Mouse (Mus musculus) CD4-positive, CD25-positive, alpha-beta regulatory T cell, adult 4 months (primary cell): Measurements from ENCODE around the gene Tex33. TPM values are rescaled to one million over a fixed set of nuclear protein-coding genes. Genes with fewer than 3 reads are reported as not detected.

Experiments
- ATAC-seq: one replicate; pipeline ENCODE4 v1.8.0; 2017
- polyA plus RNA-seq, 2 experiments: library from polyadenylated mRNA; unstranded; fragments of 100-300 nt; shearing (Covaris generic); gene quantifications; one replicate each; pipeline ENCODE4 v1.2.1; 2017

The Tex33 gene
- polyA plus RNA-seq = not detected

DNA sequence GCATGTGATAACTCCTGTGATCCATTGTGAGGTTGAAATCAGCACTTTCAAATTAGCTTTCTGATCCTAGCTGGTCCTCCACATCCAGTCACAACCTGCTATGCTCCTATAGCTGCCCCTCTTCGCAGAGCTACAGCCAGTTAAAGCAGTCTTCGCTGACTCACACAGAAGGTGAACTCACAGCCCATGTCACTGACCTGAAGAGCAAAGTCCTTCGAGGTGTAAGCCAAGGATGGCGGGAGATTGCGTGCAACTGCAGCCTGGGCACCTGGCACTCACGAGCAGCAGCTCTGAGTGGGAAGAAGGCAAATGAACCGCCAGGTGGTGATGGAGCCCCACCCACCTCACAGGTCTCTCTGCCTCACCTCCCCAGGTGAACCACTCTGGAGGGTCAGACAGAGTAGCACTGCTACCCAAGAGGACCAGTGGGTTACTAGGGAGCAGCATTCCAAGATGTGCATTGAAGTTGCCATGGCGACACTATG, at the start of gene Tex33:
TSS of gene Tex33 (minus strand) at position 435 of the 485 bp plus-strand sequence.
- no peak for ATAC-seq

DNA sequence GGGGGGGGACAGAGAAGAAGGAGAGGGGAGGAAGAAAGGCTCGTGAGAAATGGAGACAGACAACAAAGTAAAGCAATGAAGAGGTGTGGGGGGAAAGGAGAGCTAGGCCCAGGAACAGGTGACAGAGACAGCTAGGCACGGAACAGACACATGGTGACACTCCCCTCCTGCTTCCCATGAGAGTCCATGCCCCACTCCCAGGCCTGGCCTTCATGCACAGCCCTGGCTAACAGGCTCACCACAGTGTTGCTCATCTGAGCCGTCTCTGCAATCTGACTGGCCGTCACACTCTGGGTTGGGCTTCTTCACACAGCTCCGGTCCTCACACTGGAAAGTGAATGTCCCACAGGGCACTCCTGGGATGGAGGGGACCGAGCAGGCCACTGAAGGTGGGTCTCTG, 48.1 kb upstream of the Tex33 start:
- no peak for ATAC-seq

DNA sequence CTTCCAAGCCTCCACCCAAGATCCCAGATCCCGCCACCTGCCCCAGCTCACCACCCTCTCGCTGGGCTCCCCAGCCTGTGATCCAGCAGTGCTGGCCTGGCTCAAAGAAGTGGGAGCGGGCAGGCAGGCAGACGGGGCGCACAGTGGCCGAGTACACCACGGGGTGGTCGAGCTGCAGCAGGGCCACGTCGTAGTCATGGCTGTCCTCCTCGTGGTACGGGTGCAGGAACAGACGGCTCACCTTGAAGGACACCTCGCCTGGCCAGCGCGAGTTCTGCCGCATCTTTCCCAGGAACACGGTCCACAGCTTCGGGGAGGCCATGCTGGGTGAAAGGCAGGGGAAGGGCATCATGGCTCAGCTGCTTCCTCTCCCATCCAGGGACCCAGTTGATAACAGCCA, 46.5 kb upstream of the Tex33 start:
- no peak for ATAC-seq

DNA sequence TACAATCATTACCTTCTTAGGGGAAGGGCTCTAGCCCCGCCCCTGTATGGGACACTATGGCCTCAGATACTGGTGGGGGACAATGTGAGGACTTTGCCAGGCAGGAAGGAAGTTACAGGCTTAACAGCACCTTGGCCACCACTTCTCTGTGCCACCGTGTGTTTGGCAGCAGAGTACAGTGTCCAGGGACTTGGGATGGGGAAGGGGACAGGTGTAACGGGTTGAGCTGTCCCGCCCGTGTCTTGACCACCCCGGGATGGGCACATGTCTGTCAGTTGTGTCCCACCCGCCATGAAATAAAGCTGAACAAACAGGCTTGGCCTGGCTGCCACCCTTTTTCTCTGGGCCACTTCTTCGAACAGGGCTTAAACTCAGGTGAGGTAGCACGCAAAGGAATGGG, 43.3 kb upstream of the Tex33 start:
- no peak for ATAC-seq

DNA sequence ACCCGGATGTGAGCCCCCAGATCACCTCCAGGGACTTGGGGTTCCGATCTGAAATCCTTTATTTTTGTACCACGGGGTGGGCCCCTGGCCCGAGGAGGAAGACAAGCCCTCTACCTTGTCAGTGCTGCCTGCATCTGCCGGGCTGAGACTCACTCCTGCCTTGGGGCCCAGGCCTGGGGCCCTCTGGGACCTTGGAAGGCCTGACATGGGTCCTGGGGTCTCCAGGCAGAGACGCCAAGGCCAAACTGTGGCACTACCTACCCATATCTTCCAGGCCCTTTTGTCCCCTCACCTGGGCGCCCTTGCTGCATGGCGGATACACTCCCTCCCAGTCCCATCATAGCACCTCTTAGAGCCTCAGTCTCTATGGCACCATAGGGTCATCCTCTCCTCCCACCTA, 42.8 kb upstream of the Tex33 start:
- no peak for ATAC-seq

DNA sequence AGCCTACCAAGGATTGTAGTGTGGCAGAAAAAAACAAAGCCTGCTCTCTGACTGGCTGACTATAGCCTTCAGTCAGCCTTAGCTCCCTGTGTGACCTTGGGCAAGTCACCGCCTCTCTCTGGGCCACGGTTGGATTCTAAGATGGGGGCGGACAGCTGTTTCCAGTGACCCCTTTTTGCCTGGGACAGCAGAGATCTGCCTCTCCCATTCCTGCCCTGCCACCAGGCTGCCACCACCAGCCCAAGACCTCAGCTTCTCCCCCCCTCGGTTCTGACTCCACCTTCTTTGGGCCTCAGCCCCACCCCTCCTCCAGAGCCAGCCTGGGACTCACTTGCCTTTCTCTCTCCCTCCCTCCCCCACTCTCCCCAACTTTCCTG, 42.3 kb upstream of the Tex33 start:
- ATAC-seq = no peak

DNA sequence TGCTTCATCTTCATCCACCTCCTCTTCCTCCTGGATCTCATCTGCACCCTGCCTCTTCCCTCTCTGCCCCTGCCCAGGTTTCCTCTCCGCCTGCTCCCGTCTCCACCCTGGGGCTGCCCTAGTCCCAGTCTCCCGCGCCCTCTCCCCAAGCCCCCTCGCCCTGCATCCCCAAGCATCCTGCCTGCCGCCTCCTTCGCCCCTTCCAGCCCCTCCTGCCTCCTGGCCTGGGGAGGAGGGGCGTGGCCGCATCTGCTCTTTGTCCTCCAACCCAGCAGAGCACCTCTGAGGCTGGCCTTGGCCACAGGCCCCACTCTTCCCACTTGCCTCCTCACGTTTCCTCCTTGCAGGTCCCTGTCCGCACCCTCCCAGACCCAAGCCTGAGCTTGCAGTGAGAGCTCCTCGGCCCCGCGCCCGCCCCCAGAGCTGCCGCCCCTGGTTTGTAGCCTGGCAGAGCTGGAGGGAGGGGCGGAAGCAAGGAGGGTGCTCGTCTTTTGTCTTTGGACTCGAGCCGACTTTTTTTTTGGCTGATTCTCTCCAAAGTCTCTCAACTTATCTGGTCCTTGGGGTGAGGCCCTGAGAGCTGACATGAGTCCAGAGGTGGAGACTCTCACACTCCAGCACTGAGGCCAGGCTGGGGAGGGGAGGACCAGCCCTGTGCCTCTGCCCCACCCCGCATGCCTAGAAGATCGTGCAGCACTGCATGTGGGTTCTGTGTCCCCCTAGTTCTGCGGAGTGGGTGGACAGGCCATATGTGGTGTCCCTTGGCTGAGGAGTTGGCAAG, 41.7 kb upstream of the Tex33 start:
- no peak for ATAC-seq

DNA sequence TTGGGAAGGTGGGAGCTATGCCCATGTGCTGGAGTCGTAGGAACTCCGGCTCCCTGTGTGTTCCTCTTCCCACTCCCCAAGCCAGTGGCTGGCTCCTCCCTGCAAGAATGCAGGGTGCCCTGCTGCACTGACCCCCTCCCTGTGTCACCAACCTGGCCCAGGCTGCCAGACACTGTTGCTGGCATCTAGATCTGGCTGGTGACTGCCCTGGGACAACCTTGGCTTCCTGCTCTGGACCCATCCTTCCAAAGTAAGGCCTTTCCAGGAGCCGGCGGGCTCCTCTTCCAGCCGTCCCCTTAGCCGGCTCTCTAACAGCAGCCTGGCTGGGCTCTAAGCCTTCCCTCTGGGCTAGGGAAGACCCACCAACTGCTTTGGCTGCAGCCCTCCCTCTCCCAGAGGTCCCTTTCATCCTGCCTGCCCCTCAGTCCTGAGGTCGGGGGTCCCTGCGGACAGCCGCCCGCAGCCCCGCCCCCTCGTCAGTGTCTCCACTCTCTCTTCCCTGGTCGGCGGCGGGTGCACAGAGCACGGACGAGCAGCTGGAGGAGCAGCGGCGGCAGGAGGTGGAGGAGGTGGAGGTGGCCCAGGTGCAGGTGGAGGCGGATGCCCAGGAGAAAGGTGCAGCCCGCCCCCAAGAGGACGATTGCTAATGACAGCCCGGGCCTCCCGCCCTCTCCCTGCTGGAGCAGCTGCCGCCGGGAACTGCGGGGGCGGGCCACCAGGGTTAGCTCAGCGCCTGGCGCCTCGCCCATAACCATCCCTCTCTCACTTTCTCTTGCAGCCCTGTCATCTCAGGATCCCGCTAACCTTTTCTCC, 40.9 kb upstream of the Tex33 start:
- no peak for ATAC-seq

DNA sequence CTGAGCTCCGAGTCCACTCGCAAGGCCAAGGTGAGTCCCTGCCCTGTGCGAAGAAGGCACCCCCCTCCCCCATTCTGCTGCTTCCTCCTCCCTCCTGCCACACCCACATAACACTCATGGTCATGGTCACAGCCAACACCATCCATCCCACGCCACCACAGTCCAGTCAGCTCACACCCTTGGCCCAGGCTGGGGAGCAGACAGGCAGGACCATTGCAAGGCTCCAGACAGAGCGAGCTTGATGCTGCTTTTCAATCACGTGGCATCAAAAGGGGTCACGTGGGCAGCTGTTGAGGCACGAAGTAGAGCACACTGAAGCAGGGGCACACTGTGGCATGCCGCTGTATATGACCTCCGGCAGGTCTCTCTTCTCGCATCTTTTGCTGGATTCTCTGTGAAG, 40.0 kb upstream of the Tex33 start:
- ATAC-seq = no peak

DNA sequence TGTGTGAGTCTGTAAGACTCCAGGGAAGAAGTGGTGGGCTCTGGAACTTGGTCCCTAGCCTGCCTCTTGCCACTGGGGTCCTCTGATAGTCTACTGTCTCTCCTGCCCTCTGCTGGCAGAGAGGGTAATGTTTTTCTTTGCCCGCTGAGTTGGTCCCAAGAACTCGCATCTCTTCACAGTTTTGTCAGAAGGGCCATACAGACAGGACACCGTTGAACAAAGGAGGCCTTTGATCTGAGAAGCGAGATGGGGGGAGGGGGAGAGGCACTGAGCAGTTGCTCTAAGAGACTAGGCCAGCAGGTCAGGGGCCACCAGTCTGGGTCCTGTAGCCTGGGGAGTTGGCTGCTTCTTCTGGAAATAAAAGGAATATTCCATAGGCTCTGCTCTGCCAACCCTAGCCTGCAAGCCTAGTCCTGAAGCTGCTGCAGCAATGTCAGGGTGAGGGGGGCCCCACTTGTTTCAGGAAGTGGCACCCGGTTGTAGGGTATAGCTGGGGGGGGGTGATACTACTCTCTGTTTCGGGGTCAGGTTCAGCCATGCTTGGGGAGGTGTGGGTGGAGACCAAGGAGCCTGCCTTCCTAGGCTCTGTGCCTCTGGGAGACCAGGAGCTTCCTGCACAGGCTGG, 39.3 kb upstream of the Tex33 start:
- no peak for ATAC-seq

DNA sequence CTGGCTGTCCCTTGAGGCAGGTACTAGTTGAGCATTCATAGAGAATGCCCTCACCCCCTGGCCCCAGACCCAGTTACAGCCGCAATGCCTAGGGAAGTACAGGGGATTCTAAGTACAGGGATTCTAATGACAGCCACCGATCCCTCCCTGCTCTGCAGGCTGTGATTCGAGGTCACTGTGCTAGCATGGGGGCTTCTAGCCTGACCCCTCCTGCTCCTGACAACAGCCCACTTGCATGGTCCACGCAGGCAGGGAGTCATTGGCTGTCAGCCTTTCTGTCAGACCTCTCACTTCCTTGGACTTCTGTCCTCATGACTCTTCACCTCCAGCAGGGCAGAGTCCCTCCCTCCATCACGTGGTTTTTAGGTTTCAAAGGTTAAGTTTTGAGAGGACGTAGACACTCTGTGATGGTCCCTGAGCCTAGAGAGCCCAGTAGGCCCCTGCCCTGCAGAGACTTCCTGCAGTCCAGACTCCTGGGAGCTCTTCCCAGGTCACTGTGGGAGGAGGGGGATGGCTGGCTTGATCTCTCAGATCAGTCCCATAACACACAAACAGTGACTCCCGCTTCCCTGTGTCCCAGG, 35.9 kb upstream of the Tex33 start:
- ATAC-seq = no peak

DNA sequence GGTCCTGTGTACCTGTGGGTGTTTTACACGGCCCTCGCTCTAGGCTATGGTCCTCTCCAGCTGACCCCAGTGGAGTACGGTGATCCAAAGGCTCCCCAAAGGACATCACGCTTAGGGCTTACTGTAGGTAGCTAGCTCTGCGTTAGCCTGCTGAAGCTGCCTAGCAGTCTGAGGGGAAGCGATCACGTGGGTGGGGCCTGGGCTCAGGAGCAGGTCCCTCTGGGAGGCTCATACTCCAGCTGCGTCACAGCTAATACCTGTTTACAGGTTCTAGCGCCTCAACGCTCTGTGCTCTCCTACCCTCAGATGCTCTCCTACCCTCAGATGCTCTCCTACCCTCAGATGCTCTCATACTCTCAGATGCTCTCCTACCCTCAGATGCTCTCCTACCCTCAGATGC, 35.2 kb upstream of the Tex33 start:
- no peak for ATAC-seq

DNA sequence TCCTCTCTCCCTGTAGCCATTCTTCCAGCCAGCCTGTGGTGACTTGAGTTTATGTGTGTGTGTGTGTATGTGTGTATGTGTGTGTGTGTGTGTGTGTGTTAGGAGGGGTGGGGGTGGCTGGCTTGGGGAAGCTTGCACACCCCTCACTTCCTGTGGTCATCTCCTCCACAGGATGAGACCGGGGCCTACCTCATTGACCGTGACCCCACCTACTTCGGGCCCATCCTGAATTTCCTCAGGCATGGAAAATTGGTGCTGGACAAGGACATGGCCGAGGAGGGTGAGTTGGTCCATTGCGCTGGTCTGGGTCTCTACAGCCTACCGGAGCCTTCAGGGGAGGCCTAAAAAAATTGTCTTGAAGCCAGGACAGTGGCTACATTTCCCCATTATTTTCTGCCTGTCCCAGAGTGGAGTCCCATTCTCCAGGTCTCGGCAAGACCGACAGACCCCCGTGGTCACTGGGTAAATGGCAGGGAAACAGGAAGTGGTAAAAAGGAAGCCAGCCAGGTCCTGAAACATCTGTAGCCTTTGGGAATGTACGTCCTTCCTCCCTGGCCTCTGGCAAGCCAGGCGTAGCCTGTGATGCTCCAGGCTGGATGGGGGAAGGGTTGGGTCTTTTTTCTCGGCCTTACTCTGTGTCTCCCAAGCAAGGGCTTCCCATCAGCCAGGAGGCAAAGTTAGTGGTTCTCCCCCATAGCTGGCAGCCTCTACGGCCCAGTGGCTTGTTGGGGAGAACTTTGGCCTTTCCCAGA, 34.3 kb upstream of the Tex33 start:
- no peak for ATAC-seq

DNA sequence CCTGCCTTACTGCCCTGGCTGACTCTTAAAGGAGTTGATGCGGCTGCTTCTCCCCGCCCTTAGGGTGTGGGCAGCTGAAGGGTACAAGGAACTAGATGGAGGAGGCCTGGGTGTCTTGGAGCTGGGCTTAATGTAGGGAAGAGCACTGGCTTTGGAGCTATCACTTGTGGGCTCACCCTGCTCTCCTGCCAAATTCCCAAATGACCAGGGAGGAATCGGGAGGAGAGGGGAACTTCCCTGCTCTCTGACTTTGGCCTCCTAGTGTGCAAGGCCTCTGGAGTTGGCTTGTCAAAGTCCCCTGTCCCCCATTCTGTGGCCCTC, 33.4 kb upstream of the Tex33 start:
- ATAC-seq = no peak

DNA sequence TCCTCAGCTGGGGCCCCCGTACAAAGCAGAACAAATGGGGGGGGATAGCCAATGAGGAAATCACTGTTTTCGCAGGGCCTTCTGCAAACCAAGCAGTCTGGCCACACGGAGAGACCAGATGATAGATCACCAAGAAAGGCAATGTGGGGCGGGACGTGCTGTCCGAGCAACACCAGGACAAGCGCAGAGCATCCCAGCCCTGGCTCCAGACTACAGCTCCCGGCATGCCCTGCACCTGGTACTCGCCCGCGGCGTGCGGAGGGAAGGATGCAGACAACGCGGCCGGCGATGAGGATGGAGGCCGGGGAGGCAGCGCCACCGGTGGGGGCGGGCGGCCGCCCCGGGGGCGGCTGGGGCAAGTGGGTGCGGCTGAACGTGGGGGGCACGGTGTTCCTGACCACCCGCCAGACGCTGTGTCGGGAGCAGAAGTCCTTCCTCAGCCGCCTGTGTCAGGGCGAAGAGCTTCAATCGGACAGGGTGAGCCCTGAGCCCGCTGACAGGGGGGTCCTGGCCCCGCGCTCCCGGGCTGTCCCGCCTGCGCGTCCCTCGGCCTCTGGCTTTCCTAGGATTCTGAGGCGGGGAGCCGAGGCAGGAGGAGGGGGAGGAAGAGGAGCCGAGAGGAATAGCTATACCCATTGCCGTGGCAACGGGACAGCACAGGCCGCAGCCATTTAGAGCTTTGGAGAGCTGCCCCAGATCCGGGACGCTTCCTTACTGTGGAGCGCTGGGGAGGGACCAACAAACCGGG, 32.9 kb upstream of the Tex33 start, which contains the start of gene Kctd17:
TSS of gene Kctd17 (plus strand) at position 174 of the 748 bp plus-strand sequence.
- ATAC-seq = peak; percentile 69

DNA sequence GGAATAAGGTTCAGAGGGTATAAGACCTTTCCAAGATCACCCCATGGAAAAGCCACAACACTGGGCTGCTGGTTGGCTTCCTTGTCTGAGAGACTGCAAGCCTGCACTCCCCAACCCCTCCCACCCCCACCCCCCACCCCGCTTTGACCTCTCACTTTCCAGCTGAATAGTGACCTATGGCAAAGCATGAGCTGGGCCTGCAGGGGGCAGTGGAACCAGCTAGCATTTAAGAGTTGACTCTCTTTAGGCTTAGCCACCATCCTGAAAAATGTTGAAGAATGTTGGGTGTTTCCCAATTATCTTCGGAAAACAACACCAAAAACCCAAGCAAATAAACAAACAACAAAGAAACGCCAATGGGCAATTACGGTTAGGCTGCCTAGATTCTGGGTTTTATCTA, 29.5 kb upstream of the Tex33 start:
- no peak for ATAC-seq

DNA sequence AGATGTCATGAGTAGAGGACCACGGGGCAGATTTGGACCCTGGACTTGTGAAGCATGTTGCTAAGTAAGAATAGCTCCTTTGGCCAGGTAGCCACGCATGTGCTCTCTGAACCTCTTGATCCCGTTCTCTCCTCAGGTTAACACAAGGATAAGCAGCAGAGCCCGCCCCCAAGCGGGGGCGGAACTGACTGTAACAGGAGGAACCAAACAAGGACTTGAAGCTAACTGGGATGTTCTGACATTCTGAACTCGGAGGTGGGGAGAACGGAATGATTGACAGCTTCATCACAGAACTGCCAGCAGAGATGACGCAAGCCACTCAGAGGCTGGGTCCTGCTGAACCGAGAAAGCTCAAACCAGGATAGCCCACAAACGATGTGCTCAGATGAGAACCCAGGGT, 28.8 kb upstream of the Tex33 start:
- ATAC-seq = no peak

DNA sequence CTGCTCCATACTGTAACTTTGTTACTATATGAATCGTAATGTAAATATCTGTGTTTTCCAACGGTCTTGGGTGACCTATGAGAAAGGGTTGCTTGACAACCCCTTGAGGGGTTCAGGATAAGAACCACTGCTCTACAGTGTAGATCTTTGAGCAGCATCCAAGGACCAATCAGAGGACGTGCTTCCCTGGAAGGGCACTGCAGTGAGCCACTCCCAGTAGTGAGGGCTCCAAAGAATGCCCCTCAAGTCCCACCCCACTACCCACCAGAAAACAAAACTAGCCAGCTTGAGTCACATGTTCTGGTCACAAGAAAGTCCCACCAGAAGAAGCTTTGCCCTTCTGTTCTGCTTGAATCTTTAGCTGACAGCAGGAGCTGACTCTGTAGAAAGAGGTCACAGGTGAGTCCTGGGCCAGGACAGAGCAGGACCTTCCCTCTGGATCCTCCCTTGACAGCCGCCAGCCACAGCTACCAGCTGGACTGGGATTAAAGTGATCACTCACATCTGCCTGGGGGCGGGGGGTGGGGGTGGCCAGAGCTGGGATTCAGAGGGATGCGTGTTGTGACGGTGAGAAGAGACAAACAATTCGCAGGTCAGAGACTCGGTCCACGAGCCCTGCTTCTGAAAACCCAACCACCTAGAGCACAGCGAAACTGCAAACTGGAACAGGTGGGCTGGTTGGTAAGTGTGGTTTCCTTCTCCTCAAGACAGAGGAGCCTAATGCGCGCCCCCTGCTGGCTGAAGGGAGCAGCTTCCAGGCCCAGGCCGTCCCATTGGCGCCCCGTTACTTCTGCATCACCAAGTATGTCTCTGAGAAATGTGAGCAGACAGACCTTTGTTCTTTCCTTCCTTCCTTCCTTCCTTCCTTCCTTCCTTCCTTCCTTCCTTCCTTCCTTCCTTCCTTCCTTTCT, 26.6 kb upstream of the Tex33 start:
- peak; percentile 84 for ATAC-seq

DNA sequence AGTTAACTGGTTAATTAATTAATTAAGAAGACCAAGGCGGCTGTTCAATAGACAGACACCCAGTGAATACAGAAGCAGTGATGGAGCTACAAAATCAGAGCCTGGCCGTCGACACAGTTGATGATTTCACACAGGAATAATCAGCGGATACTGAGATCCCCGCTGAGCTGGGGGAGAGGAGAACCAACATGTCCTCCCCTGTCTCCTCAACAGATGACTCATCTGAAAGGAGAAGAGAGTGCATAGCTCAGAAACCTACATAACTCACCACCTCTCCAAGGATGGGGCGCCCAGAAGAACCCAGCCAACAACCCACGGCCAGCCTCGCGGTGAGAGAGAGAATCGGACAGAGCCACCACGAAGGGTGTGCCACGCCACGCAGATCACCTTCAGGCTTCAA, 24.7 kb upstream of the Tex33 start:
- no peak for ATAC-seq

DNA sequence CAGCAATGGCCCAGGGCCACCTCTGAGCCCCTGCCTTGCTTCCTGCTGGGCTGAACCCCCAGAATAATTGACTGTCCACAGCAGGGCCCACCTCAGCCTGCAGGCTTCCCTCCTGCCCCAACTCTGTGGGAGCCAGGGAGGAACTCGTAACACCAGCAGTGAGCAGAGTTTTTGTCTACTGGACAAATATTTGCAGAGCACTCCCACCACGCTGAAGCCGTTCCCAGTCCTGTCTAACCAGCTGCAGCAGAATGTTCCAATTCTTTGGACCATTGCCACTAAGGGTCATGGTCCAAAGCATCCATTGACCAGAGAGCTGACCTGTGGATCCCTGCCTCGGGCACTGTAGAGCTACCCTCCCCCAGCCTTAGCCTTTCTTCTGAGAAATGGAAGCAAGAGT, 21.2 kb upstream of the Tex33 start:
- no peak for ATAC-seq

DNA sequence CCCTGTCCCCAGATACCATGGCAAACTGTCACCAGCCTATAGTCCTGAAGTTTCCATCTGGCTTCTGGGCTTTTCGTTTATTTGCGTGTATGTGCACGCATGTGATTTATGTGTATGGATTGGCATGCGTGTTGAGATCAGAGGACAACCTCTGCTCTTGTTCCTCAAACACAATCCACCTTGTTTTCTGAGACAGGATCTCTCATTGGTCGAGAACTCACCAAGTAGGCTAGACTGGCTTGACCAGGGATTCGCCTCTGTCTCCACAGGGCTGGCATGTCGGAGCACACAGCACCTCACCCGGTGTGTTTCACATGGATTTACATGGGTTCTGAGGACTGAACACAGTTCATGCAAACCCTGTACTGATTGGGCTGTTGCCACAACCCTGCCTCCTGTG, 18.4 kb upstream of the Tex33 start:
- no peak for ATAC-seq
